Mouse (Mus musculus) embryonic facial prominence, embryonic 14.5 days (tissue): Measurements from ENCODE around the gene Arl6ip4. TPM values are rescaled to one million over a fixed set of nuclear protein-coding genes. Genes with fewer than 3 reads are reported as not detected.

ENCODE experiments used
- ATAC-seq: fragments of 200-750 bp; cut with Nextera tagmentation; 2 replicates; pipeline ENCODE4 v1.8.0; 2017; ENCODE audit warnings: low read depth, moderate number of reproducible peaks, moderate TSS enrichment
- DNase-seq: peaks from one replicate; pipeline ENCODE4 v3.0.0-alpha.2; 2015; ENCODE audit warnings: low spot score
- H3K27ac ChIP-seq: fragments of 300-500 bp; sonication (generic); replicated peaks from 2 replicates; pipeline ENCODE4 v1.5.1; 2014; ENCODE audit warnings: low read depth, mild to moderate bottlenecking, low read length, moderate library complexity
- H3K27me3 ChIP-seq: fragments of 300-500 bp; sonication (generic); replicated peaks from 2 replicates; pipeline ENCODE4 v1.6.1; 2014; ENCODE audit warnings: low read length; ENCODE audit not compliant: control insufficient read depth, insufficient read depth
- H3K36me3 ChIP-seq: fragments of 300-500 bp; sonication (generic); 2 replicates; pipeline ENCODE4 v1.6.1; 2014; ENCODE audit warnings: low read length, mixed read lengths; ENCODE audit not compliant: control insufficient read depth, insufficient read depth
- H3K4me1 ChIP-seq: fragments of 300-500 bp; sonication (generic); 2 replicates; pipeline ENCODE4 v1.6.1; 2014; ENCODE audit warnings: antibody characterized with exemption, low read length; ENCODE audit not compliant: control insufficient read depth, insufficient read depth
- H3K4me2 ChIP-seq: fragments of 300-500 bp; sonication (generic); 2 replicates; pipeline ENCODE4 v1.6.1; 2014; ENCODE audit warnings: low read depth, mild to moderate bottlenecking, low read length, moderate library complexity, mixed read lengths
- H3K4me3 ChIP-seq: fragments of 300-500 bp; sonication (generic); 2 replicates; pipeline ENCODE4 v1.5.1; 2014; ENCODE audit warnings: low read depth, mild to moderate bottlenecking, low read length
- H3K9ac ChIP-seq: fragments of 300-500 bp; sonication (generic); 2 replicates; pipeline ENCODE4 v1.6.1; 2014; ENCODE audit warnings: low read depth, mild to moderate bottlenecking, low read length, moderate library complexity, mixed read lengths
- H3K9me3 ChIP-seq: fragments of 300-500 bp; sonication (generic); 2 replicates; pipeline ENCODE4 v1.6.1; 2016; ENCODE audit warnings: low read length; ENCODE audit not compliant: control insufficient read depth
- WGBS: fragments of 180-500 bp; shearing (Covaris S2); extraction: QIAGEN DNeasy Blood & Tissue Kit; methylation state at CpG from one replicate; pipeline ENCODE4 v1.1.7; 2014; 5-methylcytosine and 5-hydroxymethylcytosine counted together
- polyA plus RNA-seq: library from polyadenylated mRNA; unstranded; fragments of >200 nt; fragmentation: Nextera tagmentation; extraction: Ambion mirVana; gene quantifications from 2 replicates; pipeline ENCODE4 v1.2.1, GENCODE M21; 2014

The Arl6ip4 gene
- polyA plus RNA-seq, 1 experiment from 2014 or later: 76.5 TPM

DNA sequence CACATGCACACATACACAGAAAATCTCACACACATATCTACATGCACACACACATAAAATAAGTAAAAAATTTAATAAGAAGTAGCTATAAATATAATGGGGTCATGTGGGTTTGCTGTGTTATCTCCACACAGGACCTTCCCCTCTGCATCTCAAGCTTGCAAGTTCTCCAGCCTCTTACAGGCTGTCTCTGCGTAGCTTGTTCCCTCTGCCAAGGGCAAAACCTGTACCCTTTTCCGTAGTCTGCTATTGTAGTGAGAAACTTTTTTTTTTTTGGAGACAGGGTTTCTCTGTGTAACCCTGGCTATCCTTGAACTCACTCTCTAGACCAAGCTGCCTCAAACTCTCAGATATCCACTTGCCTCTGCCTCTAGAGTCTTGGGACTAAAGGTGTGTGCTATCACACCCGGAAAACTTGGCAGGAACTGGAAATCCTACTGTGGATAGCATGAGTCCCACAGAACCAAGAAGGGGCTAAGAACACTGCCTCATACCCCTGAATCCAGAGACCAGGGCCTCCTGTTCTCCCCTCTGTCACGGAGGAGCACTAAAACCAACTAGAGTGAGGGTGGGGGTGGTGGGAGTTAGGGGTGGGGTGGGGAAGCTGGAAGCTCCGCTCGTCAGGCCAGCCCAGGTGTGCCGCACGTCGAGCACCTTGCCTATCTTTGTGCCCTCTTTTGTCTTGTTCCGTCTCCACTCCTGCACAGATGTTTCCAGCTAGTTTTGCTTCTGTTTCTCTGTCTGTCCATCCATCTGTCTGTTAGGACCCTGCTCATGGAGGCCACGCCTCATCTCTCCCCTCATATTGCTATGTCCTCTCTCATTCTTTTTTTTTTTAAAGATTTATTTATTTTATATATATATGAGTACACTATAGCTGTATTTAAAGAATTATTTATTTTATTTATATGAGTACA, 15.5 kb upstream of the Arl6ip4 start:
- DNase-seq: no peak
- Histone ChIP-seq H3K27me3 (0 out of 2 replicates have a peak, but pooled peaks cover under 1% of the 10 kb centered on the region), H3K9me3 (no peaks in the 10 kb centered on the region; the same call in 1 of the 2 replicates), H3K4me1 (peaks cover 2% of the 10 kb centered on the region; the same call in 1 of the 2 replicates), H3K9ac (no peak overlapping the region), H3K36me3 (no peaks in the 10 kb centered on the region), H3K4me2 (no peak overlapping the region), H3K27ac (no peak overlapping the region), H3K4me3 (no peak overlapping the region)
- no peak for ATAC-seq
- 84% methylated on average over 6 of the region's 11 CpGs for WGBS

DNA sequence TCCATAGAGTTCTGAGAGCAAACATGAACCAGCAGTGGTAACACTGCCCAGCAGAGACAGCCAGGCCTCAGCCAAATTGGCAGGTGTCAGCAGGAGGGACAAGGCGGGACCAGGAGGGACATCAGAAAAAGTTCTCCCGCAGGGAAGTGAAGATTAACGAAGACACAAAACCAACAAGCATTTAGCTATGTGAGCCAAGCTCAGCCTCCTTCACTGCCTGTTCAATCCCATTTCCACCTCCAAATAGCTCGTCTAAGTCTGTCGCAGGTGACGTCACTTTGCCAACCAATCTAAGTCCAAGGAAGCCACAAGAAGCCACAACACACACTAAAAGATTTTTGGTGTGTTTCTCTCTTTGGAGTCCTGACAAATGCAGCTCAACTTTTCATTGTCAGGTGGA, 13.6 kb upstream of the Arl6ip4 start:
- ATAC-seq (no peak), DNase-seq (no peak)
- H3K4me3 ChIP-seq: no peak overlapping the region
- H3K36me3 ChIP-seq: no peaks in the 10 kb centered on the region
- H3K4me1 ChIP-seq: no peaks in the 10 kb centered on the region
- no peak overlapping the region for H3K4me2 ChIP-seq
- no peaks in the 10 kb centered on the region for H3K27me3 ChIP-seq
- H3K9me3 ChIP-seq: no peaks in the 10 kb centered on the region; the same call in 1 of the 2 replicates
- WGBS: 85% methylated on average over 6 of the region's 6 CpGs
- no peak overlapping the region for H3K9ac ChIP-seq
- no peak overlapping the region for H3K27ac ChIP-seq

DNA sequence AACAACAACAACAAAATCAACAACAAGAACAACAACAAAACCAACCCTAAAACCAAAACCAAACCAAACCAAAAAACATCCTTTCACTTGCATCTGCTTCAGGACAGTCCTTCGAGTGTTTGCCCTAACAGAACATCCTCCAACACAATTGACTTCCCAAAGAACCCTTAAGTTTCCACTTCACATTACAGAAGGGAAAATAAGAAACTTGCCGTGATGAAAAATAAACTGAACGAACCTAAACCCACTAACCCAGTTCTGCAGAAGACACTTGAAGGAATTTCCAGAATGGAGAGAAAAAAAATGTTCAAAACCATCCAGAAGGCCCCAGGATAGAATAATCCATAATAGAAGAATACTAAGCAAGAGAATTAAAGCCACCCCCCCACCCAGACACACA, 12.9 kb upstream of the Arl6ip4 start:
- Histone ChIP-seq H3K27ac (no peak overlapping the region), H3K9me3 (no peaks in the 10 kb centered on the region; the same call in 1 of the 2 replicates), H3K36me3 (no peaks in the 10 kb centered on the region), H3K4me1 (no peaks in the 10 kb centered on the region), H3K9ac (no peak overlapping the region), H3K27me3 (no peaks in the 10 kb centered on the region), H3K4me2 (no peak overlapping the region), H3K4me3 (no peak overlapping the region)
- WGBS: 73% methylated on average over 3 of the region's 3 CpGs
- DNase-seq (no peak), ATAC-seq (no peak)

DNA sequence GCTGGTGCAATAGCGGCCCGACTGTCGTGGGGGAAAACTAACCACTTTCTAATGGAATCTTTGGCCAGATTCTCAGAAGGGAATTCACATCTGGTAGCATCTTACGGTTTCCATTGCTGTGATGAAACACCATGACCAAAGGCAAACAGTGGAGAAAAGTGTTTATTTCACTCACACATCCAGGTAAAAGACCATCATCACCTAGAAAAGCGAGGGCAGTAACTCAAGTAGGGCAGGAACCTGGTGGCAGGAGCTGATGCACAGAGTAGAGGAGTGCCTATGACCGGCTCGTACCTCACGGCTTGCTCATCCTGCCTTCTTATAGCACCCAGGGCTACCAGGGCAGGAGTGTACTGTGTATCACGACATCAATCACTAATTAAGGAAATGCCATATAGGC, 12.3 kb upstream of the Arl6ip4 start:
- H3K9me3 ChIP-seq: no peaks in the 10 kb centered on the region; the same call in 1 of the 2 replicates
- H3K4me2 ChIP-seq: no peak overlapping the region
- H3K4me1 ChIP-seq: no peaks in the 10 kb centered on the region
- DNase-seq: no peak
- 95% methylated on average over 9 of the region's 9 CpGs for WGBS
- H3K27me3 ChIP-seq: no peaks in the 10 kb centered on the region
- no peak overlapping the region for H3K4me3 ChIP-seq
- no peak overlapping the region for H3K27ac ChIP-seq
- H3K9ac ChIP-seq: no peak overlapping the region
- H3K36me3 ChIP-seq: no peaks in the 10 kb centered on the region
- no peak for ATAC-seq

DNA sequence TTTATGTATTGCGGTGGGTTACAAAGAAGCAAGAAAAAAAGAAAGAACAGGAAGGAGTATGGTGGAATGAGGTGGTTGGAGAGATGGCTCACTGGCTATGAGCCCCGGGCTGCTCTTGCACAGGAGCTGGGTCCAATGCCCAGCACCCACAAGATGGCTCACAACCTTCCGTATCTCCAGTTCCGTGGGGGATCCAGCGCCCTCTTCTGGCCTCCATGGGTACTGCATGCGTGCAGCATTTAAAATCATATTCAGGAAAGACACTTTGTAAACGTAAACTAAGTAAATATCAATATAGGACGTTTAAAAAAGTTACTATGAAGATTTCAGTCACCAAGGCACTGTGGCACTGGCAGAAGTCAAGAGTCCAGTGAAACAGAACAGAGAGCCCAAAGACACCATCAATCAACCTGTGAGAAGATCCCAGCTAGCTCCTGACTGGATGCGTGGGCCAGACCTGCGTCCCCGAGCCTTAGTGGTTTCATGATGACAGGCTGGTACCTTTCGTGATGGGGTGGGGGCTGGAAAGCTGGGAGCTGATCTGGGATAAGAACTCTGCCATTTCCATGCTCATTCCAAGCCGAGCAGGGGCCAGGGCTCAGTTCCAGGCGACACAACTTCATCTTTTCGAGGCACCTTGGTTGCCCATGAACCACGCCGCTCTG, 4.7 kb upstream of the Arl6ip4 start:
- WGBS: 22% methylated on average over 17 of the region's 17 CpGs
- DNase-seq (peak; percentile 26), ATAC-seq (no peak)
- Histone ChIP-seq H3K27me3 (no peaks in the 10 kb centered on the region), H3K4me1 (peaks cover 12% of the 10 kb centered on the region), H3K27ac (peak overlapping the region; percentile 91; the same call in 1 of the 2 replicates), H3K9ac (peak overlapping the region; percentile 80), H3K4me2 (peak overlapping the region; percentile 94), H3K36me3 (no peaks in the 10 kb centered on the region), H3K4me3 (peak overlapping the region; percentile 84), H3K9me3 (no peaks in the 10 kb centered on the region)

DNA sequence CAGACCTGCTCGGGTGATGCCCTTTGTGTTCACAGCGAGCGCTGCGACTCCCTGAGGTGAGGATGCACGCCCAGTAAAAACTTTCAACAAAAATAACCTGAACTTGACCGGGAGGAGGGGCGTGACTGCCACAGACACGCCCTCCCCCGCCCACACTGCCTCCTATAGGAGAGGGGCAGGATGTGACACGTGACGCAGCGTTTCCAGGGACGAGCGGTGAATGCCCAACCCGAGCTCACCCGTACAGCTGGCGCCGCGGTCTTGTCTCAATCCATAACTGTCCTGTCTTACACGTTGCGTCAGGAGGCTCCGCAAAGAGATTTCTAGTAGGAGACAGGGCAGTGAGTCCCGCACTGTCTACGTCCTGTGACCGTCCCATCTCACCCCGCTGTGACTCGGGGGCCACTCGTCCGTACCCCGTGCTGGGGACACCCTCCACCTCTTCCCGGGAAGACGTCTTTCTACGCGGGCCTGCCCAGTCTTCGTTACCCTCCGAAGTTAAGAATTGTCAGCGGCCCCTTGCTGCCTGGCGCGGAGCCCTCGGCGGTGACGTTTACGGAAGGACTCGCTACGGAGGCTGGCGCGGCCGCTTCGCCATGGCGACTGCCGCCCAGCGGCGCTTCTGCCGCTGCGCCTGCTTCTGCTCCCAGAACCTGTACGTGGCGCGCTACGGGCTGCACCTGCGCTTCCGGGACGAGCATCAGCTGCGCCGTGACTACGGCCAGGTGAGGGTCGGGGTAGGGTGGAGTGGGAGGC, 4.0 kb upstream of the Arl6ip4 start, which contains the start of gene Ogfod2:
Ogfod2 (plus strand) TSS at position 556 of the 756 bp plus-strand sequence.
- H3K27me3 ChIP-seq: no peaks in the 10 kb centered on the region
- H3K36me3 ChIP-seq: no peaks in the 10 kb centered on the region
- under 1% methylated on average over 64 of the region's 66 CpGs for WGBS
- H3K4me1 ChIP-seq: peaks cover 17% of the 10 kb centered on the region
- DNase-seq: peak; percentile 99
- peak within 1 kb of the TSS; percentile 80 for H3K9ac ChIP-seq
- peak within 1 kb of the TSS; percentile 84 for H3K4me3 ChIP-seq
- peak; percentile 98 for ATAC-seq
- peak within 1 kb of the TSS; percentile 91 for H3K27ac ChIP-seq
- H3K9me3 ChIP-seq: no peaks in the 10 kb centered on the region
- H3K4me2 ChIP-seq: peak within 1 kb of the TSS; percentile 94

DNA sequence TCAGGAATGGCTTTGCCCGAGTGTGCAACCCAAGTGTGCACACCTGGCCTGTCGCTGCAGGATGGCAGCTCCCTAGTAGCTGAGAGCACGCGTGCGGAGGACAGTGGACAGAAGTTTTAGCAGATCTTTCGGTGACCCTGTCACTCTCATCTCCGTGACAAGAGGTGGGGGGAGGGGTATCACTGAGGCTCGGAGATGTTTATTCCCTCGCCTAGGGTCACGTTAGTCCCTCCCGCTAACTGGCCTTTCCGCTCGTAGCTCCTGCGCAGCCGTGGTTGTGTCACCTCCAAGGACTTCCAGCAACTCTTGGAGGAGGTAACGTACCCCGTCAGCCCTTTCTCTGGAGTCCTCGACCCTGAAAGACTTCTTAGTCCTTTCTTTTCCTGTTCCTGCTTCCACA, 3.4 kb upstream of the Arl6ip4 start:
- peak overlapping the region; percentile 58; the same call in 1 of the 2 replicates for H3K27ac ChIP-seq
- WGBS: 2% methylated on average over 16 of the region's 18 CpGs
- H3K27me3 ChIP-seq: no peaks in the 10 kb centered on the region
- H3K4me1 ChIP-seq: peaks cover 20% of the 10 kb centered on the region
- peaks cover 3% of the 10 kb centered on the region; the same call in 1 of the 2 replicates for H3K36me3 ChIP-seq
- DNase-seq: no peak
- H3K9me3 ChIP-seq: no peaks in the 10 kb centered on the region
- no peak for ATAC-seq
- peak overlapping the region; percentile 84 for H3K4me3 ChIP-seq
- peak overlapping the region; percentile 94 for H3K4me2 ChIP-seq
- H3K9ac ChIP-seq: peak overlapping the region; percentile 80

DNA sequence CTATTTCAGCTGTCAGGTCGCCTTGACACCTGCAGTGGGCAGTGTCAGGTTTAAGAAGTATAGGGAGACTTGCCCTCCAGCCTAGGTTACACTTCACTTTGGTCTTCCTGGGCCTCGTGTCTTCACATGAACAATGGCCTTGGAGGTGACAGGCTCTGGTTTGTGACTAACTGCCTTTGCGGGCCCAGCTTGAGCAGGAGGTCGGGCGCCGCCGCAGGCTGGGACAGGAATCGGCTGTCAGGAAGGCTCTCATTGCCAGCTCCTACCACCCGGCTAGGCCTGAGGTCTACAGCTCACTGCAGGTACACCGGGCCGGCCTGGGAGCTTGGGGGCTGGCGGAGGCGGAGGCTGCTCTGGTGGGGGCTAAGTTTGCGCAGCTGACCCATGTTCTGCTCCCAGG, 2.9 kb upstream of the Arl6ip4 start:
- Histone ChIP-seq H3K4me1 (peaks cover 20% of the 10 kb centered on the region), H3K9ac (peak overlapping the region; percentile 80), H3K27me3 (no peaks in the 10 kb centered on the region), H3K4me3 (peak overlapping the region; percentile 84), H3K9me3 (no peaks in the 10 kb centered on the region), H3K27ac (no peak overlapping the region), H3K4me2 (peak overlapping the region; percentile 94), H3K36me3 (peaks cover 8% of the 10 kb centered on the region)
- no peak for ATAC-seq
- DNase-seq: peak; percentile 33
- WGBS: 18% methylated on average over 10 of the region's 14 CpGs
